Mouse (Mus musculus): Measurements from ENCODE around the gene Dner. TPM values are rescaled to one million over a fixed set of nuclear protein-coding genes. Genes with fewer than 3 reads are reported as not detected.

Dner gene
- polyA plus RNA-seq, 1 experiment from 2014 or later: 343 TPM

GRCm38 (mm10) chr1:84405551-84406290, 290.3 kb downstream of the Dner start:
- no peak for ATAC-seq (ENCODE audit: low FRiP score, low read depth)

GRCm38 (mm10) chr1:84404880-84405279, 291.1 kb downstream of the Dner start:
- Histone ChIP-seq H3K27me3 (no peaks in the 10 kb centered on the region), H3K36me3 (no peaks in the 10 kb centered on the region), H3K4me1 (replicated peaks) (no peaks in the 10 kb centered on the region), H3K9me3 (no peaks in the 10 kb centered on the region), H3K27ac (replicated peaks) (no peak overlapping the region), H3K4me3 (no peak overlapping the region), H3K4me2 (no peak overlapping the region), H3K9ac (no peak overlapping the region)
- 0 out of 2 replicates have a peak, but pooled peaks have one; percentile 23 for ATAC-seq (ENCODE audit: low FRiP score, low read depth)
- whole genome bisulfite sequencing: 54% methylated on average over 12 of the region's 12 CpGs

More at GRCm38 (mm10) chr1:84405551-84406290, 290.3 kb downstream of the Dner start:
- Histone ChIP-seq H3K27me3 (no peaks in the 10 kb centered on the region), H3K4me2 (no peak overlapping the region), H3K9ac (no peak overlapping the region), H3K9me3 (no peaks in the 10 kb centered on the region), H3K36me3 (no peaks in the 10 kb centered on the region), H3K27ac (replicated peaks) (no peak overlapping the region), H3K4me1 (replicated peaks) (no peaks in the 10 kb centered on the region), H3K4me3 (no peak overlapping the region)
- 78% methylated on average over 5 of the region's 5 CpGs for WGBS

- H3K27ac ChIP-seq (replicated peaks): no peak overlapping the region
- H3K27me3 ChIP-seq: no peaks in the 10 kb centered on the region
- ATAC-seq (ENCODE audit: low FRiP score, low read depth): no peak
- H3K4me2 ChIP-seq: no peak overlapping the region
- H3K4me3 ChIP-seq: no peak overlapping the region
- H3K9me3 ChIP-seq: no peaks in the 10 kb centered on the region
- H3K9ac ChIP-seq: no peak overlapping the region
- H3K36me3 ChIP-seq: no peaks in the 10 kb centered on the region
- H3K4me1 ChIP-seq (replicated peaks): no peaks in the 10 kb centered on the region
- 82% methylated on average over 1 of the region's 1 CpGs for WGBS
Observed at GRCm38 (mm10) chr1:84402154-84402553, 293.9 kb downstream of the Dner start.

DNA sequence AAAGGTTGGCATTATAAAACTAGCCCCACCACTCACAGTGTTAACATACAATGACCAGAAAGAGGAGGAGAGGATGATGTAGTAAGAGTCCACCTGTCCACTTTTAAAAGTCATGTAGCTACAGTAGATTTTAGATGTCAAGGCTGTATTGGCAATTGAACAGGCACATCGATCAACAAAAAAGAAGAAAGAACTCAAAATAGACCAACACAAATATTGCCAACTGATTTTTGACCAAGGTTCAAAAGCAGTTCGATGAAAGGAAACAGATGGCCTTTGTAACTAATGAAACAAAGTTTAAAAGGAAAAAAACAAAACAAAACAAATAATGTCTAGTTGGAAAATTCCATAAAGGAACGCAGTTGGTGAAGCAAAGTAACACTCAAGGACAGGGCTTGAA, 296.4 kb downstream of the Dner start:
- Histone ChIP-seq H3K36me3 (peaks cover 4% of the 10 kb centered on the region), H3K4me1 (replicated peaks) (no peaks in the 10 kb centered on the region), H3K4me2 (no peak overlapping the region), H3K27ac (replicated peaks) (no peak overlapping the region), H3K9me3 (no peaks in the 10 kb centered on the region), H3K4me3 (no peak overlapping the region), H3K9ac (no peak overlapping the region), H3K27me3 (no peaks in the 10 kb centered on the region)
- no peak for ATAC-seq (ENCODE audit: low FRiP score, low read depth)
- WGBS: 88% methylated on average over 3 of the region's 3 CpGs

DNA sequence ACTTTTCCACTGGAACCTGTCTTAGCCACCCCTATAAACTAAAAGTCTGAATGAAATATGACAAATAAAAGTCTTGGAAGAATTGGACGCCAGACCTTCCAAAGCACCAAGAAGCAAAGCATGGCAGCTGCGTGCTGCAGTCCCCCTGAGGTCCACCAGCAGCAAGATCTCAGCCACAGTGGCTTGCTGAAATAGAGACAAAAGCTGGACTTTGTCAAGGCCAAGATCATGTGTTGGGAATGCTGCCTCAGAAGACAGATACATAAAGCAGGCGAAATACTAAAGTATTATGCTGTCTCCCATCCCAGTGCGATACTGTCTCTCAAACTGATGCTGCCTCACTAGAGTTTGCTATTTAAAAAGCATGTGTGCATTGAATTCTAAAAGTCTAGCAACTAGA, 296.9 kb downstream of the Dner start:
- H3K4me3 ChIP-seq: no peak overlapping the region
- H3K27me3 ChIP-seq: no peaks in the 10 kb centered on the region
- WGBS: 92% methylated on average over 4 of the region's 4 CpGs
- H3K4me2 ChIP-seq: no peak overlapping the region
- H3K9me3 ChIP-seq: no peaks in the 10 kb centered on the region
- no peaks in the 10 kb centered on the region for H3K4me1 ChIP-seq (replicated peaks)
- H3K27ac ChIP-seq (replicated peaks): no peak overlapping the region
- H3K9ac ChIP-seq: no peak overlapping the region
- H3K36me3 ChIP-seq: peaks cover 10% of the 10 kb centered on the region
- ATAC-seq (ENCODE audit: low FRiP score, low read depth): no peak

- Histone ChIP-seq H3K36me3 (peaks cover 10% of the 10 kb centered on the region), H3K27ac (replicated peaks) (no peak overlapping the region), H3K4me3 (no peak overlapping the region), H3K9ac (no peak overlapping the region), H3K9me3 (no peaks in the 10 kb centered on the region), H3K27me3 (no peaks in the 10 kb centered on the region), H3K4me1 (replicated peaks) (no peaks in the 10 kb centered on the region), H3K4me2 (no peak overlapping the region)
- 81% methylated on average over 3 of the region's 3 CpGs for WGBS
- ATAC-seq (ENCODE audit: low FRiP score, low read depth): no peak
Observed at GRCm38 (mm10) chr1:84396787-84397186, 299.2 kb downstream of the Dner start.

- Histone ChIP-seq H3K27ac (replicated peaks) (no peak overlapping the region), H3K4me2 (no peak overlapping the region), H3K9ac (no peak overlapping the region), H3K36me3 (peaks cover 10% of the 10 kb centered on the region), H3K27me3 (no peaks in the 10 kb centered on the region), H3K9me3 (no peaks in the 10 kb centered on the region), H3K4me3 (no peak overlapping the region), H3K4me1 (replicated peaks) (no peaks in the 10 kb centered on the region)
- ATAC-seq (ENCODE audit: low FRiP score, low read depth): no peak
- 81% methylated on average over 8 of the region's 8 CpGs for WGBS
Observed at GRCm38 (mm10) chr1:84395928-84396327, 300.1 kb downstream of the Dner start.

DNA sequence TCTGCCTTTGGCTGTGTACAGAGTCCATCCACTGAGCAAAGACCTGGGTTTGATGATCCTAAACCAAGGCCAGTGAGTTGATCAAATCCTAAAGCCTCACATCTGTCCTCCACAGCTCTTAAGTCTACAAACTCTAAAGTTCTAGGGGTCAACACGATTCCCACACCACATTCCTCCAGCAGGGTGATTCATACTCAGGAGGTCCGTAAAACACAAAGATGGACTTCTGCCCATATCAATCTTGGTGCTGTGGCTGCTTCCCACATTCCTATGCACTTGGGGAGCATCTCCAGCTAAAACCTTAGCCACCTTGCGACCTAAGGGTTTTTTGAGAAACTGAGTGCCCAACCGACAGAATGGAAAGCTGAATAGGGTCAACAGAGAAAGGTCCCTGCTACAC, 305.1 kb downstream of the Dner start:
- Histone ChIP-seq H3K9ac (no peak overlapping the region), H3K27ac (replicated peaks) (no peak overlapping the region), H3K9me3 (no peaks in the 10 kb centered on the region), H3K4me3 (no peak overlapping the region), H3K27me3 (no peaks in the 10 kb centered on the region), H3K4me2 (no peak overlapping the region), H3K4me1 (replicated peaks) (peaks cover 14% of the 10 kb centered on the region), H3K36me3 (peaks cover 10% of the 10 kb centered on the region)
- WGBS: 98% methylated on average over 4 of the region's 4 CpGs
- ATAC-seq (ENCODE audit: low FRiP score, low read depth): no peak

- 44% methylated on average over 4 of the region's 4 CpGs for WGBS
- H3K4me1 ChIP-seq (replicated peaks): peaks cover 14% of the 10 kb centered on the region
- H3K36me3 ChIP-seq: peaks cover 9% of the 10 kb centered on the region
- ATAC-seq (ENCODE audit: low FRiP score, low read depth): no peak
- no peaks in the 10 kb centered on the region for H3K27me3 ChIP-seq
- peak overlapping the region; percentile 10; the same call in 1 of the 2 replicates for H3K27ac ChIP-seq (replicated peaks)
- H3K4me2 ChIP-seq: no peak overlapping the region
- no peak overlapping the region for H3K4me3 ChIP-seq
- H3K9me3 ChIP-seq: no peaks in the 10 kb centered on the region
- no peak overlapping the region for H3K9ac ChIP-seq
Observed at GRCm38 (mm10) chr1:84387616-84388015, 308.4 kb downstream of the Dner start.

GRCm38 (mm10) chr1:84386481-84387146, 309.4 kb downstream of the Dner start:
- Histone ChIP-seq H3K27me3 (no peaks in the 10 kb centered on the region), H3K27ac (replicated peaks) (peak overlapping the region; percentile 31; the same call in 1 of the 2 replicates)
- 62% methylated on average over 8 of the region's 8 CpGs for WGBS

DNA sequence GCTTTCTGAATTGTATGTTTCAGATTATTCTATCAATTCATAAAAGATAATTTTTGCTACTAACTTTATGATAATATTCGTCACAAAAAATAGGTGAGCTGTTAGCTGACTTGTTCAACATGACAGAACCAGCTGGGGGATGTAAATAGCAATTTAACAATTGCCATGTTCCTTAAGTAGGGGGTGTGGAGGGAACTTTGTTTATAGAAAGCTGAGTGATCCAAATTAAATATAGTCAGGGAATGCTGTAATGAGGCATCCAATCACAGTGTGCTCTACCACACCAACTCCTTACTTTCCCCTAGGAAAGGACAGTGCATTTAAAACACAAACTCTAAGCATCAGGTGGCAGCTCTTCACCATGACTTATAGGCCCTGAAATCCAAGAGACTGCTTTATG, 313.3 kb downstream of the Dner start:
- WGBS: 89% methylated on average over 1 of the region's 1 CpGs
- no peak for ATAC-seq (ENCODE audit: low FRiP score, low read depth)
- H3K4me1 ChIP-seq (replicated peaks): peaks cover 11% of the 10 kb centered on the region

More at GRCm38 (mm10) chr1:84386481-84387146, 309.4 kb downstream of the Dner start:
- peaks cover 14% of the 10 kb centered on the region for H3K4me1 ChIP-seq (replicated peaks)
- H3K36me3 ChIP-seq: peaks cover 15% of the 10 kb centered on the region
- H3K9me3 ChIP-seq: no peaks in the 10 kb centered on the region
- ATAC-seq (ENCODE audit: low FRiP score, low read depth): no peak
- no peak overlapping the region for H3K4me2 ChIP-seq
- H3K4me3 ChIP-seq: no peak overlapping the region
- no peak overlapping the region for H3K9ac ChIP-seq

GRCm38 (mm10) chr1:84382064-84382463, 314.0 kb downstream of the Dner start:
- Histone ChIP-seq H3K9me3 (no peaks in the 10 kb centered on the region), H3K27ac (replicated peaks) (no peak overlapping the region), H3K36me3 (peaks cover 23% of the 10 kb centered on the region), H3K4me1 (replicated peaks) (peaks cover 6% of the 10 kb centered on the region; the same call in 1 of the 2 replicates), H3K9ac (no peak overlapping the region), H3K4me3 (no peak overlapping the region), H3K27me3 (no peaks in the 10 kb centered on the region), H3K4me2 (no peak overlapping the region)
- ATAC-seq (ENCODE audit: low FRiP score, low read depth): no peak
- 98% methylated on average over 5 of the region's 5 CpGs for WGBS

More for the DNA sequence above, 313.3 kb downstream of the Dner start:
- H3K9ac ChIP-seq: no peak overlapping the region
- no peak overlapping the region for H3K4me2 ChIP-seq
- H3K9me3 ChIP-seq: no peaks in the 10 kb centered on the region
- H3K4me3 ChIP-seq: no peak overlapping the region
- H3K27me3 ChIP-seq: no peaks in the 10 kb centered on the region
- H3K27ac ChIP-seq (replicated peaks): no peak overlapping the region
- H3K36me3 ChIP-seq: peaks cover 23% of the 10 kb centered on the region
